Mouse (Mus musculus) erythroid progenitor cell, adult 5-6 weeks (primary cell): Measurements from ENCODE around the gene Nes. TPM values are rescaled to one million over a fixed set of nuclear protein-coding genes. Genes with fewer than 3 reads are reported as not detected.

Experiments used
- ATAC-seq: replicated peaks from 2 replicates; pipeline ENCODE4 v1.8.0; 2016; ENCODE audit warnings: moderate number of reproducible peaks, mild to moderate bottlenecking, moderate TSS enrichment, inconsistent platforms; ENCODE audit not compliant: poor library complexity, low FRiP score, severe bottlenecking
- total RNA-seq, 2 experiments: library from RNA; stranded (forward) in 1 of 2; stranded (reverse) in 1 of 2; fragments of 150-400 nt in 1 of 2; fragments of 186-747, 209-891 nt in 1 of 2; gene quantifications; 2 replicates each; pipeline versions ENCODE4 v1.2.3 to v1.2.4; 2015 to 2017; ENCODE audit warnings: low replicate concordance in 2 of 2

Nes gene
- not detected in 2 replicates for total RNA-seq (2015; ENCODE audit: low replicate concordance)
- total RNA-seq (2017; ENCODE audit: low replicate concordance) = not detected in 2 replicates

DNA sequence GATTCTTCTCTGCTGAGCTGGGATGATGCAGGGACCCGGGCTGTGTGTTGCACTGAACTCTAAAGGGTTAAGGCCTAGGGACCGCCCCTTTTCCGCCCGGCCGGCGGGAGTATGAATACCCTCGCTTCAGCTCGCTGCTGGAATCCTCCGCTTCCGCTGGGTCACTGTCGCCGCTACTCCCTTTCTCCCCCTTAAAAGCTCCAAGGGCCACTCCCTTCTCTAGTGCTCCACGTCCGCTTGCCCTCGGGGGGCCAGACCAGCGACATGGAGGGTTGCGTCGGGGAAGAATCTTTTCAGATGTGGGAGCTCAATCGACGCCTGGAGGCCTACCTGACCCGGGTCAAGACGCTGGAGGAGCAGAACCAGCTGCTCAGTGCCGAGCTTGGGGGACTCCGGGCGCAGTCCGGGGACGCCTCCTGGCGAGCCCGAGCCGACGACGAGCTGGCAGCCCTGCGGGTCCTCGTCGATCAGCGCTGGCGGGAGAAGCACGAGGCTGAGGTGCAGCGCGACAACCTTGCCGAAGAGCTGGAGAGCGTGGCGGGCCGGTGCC lies at the start of gene Nes:
Nes (plus strand) TSS at position 140 of the 550 bp plus-strand sequence.
- no peak for ATAC-seq

DNA sequence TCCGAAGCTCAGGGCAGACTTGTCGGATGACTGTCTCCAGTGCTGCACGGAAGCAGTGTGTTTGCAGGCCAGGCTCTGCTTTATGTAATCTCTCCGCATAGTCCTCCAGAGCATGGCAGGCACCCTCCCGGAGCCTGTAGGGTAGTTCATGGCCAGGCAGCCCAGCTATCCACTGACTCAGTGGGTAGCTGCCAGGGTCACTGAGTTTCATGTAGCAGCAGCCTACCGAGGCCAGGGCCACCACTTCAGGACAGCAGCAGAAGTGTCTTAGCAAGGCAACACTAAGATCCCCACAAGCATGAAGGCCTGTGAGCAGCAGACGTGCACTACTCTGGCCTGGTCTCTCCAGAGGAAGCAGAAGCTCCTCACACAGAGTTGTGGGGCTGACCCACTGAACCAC lies 45.9 kb upstream of the Nes start:
- ATAC-seq = no peak

DNA sequence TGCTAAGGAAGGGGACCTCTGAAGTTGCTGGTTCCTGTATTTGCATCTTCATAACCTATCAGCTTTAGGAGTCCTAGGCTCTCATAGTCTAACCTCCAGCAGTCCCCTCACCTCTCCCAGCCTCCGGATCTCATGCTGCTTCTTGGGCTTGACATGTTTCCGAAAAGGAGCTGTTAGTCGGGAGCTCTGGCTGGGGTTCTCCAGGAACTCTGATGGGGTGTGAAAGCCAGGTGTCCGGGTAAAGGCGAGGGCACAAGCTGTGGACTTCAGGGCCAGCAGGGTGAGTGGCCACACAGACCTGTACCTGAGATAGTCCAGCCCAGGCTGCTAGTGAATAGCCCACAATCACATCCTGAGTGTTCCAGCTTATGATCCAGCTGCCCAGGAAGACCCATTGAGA lies 43.4 kb upstream of the Nes start:
- ATAC-seq = no peak

DNA sequence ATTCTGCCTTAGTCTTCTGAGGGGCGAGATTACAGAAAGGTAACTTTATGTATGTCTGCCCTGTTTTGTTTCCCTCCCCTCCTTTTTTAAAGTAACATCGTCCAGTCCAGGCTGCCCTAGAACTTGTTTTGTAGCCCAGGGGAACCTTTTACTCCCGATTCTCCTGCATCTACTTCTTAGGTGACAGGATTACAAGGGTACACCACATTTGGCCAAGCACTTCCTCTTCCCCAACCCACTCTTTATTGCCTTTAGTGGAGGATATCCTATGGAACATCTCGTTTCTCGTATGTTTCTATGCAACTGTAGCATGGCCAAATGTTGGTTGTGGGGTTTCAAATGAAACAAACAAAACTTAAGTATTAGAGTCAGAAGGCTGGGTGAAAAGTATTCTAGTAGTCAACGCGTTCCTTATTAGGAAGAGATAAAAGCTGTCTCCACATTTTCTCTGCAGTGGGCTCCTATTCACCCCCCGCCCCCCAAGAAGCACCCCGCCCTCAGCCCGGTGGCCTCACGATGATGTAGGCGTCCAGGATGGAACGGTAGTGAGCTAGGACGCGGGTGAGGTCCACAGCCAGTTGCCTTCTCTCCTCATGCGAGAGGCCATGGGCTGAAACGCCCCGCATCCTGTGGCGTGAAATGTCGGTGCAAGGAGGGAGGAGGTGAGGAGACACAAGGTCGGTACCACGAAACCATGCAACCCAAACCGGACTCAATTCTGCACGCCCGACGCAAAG lies 41.4 kb upstream of the Nes start:
- ATAC-seq = peak; percentile 62

DNA sequence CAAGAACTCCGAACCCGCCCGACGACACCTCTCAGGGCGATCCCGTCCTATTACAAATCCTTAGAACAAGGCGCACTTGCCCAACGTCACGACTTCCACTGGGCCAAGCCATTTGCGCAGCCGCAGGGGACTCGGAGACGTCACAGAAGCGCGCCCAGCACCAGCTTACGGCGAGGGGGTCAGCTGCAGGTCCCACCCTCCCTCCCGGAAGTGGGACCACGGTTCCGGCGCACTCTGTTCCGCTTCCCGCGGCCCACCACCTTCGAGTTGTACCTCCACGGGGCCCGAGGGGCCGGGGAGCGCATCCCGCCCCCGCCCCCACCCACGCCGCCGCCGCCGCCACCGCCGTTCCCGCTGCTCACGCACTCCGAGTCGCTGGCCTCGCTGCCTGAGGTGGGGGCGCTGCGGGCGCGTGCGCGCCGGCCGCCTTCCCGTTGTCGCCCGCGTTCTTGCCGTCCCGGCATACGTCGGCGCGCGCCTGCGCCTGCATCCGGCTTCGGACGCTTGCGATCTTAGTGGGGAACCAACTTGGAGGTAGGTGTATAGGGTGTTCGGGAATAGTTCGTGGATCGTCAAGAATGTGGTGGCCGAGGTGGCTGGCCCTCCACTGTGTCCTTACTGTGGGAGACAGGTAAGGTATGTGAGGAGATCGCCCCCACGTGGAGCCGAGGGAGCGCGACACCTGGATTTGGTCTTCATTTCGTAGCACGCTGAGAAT lies 40.6 kb upstream of the Nes start, which contains the start of the genes Isg20l2 and Rrnad1:
Isg20l2 (plus strand) TSS at position 237 of the 718 bp plus-strand sequence.
Rrnad1 (minus strand) TSS at position 640 of the 718 bp plus-strand sequence.
- ATAC-seq = peak; percentile 88

DNA sequence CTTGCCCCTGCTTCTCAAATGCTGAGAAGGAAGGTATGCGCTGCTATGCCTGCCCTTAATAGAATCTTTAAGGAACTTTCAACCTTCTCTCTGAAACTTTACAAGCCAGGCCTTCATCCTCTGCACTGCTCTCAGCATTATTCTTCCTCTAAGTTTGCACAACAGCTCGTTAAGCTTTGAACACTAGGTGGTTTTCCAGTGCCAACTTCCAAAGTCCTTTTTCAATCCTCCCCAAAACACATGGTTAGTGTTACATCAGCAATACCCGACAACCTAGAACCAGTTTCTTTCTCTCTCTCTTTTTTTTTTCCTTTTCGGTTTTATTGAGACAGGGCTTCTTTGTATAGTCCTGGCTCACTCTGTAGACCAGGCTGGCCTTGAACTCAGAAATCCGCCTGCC lies 36.9 kb upstream of the Nes start:
- no peak for ATAC-seq

DNA sequence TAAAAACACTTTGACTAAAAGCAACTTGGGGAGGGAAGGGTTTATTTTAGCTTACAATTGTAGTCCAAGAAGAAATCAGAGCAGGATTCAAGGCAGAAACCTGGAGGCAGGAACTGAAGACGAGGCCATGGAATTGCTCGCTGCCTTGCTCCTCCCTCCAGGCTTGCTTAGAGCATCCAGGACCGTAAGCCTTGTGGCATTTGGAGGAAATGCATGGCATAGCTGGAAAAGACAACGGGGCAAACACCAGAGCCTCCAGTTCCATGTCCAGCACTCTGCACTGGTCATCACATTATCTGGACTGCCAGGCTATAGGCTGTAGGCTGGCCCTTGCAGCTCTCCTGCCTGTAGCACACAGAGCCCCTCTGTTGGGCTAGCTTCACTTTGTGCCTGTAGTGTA lies 36.4 kb upstream of the Nes start:
- ATAC-seq = no peak

DNA sequence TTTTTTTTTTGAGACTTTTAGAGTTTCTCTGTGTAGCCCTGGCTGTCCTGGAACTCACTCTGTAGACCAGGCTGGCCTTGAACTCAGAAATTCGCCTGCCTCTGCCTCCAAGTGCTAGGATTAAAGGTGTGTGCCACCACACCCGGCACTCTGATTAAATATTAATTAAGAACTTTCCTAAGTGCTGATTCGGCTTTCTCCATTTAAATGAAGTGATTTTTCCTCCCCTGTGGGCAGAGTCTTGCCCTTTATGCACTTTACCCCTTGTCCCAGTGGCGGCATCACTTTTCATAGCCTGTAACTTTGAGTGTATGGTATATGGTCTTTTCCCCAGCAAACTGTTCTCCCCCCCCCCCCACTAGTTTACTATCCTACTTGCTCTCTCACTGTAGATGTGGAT lies 35.7 kb upstream of the Nes start:
- no peak for ATAC-seq

DNA sequence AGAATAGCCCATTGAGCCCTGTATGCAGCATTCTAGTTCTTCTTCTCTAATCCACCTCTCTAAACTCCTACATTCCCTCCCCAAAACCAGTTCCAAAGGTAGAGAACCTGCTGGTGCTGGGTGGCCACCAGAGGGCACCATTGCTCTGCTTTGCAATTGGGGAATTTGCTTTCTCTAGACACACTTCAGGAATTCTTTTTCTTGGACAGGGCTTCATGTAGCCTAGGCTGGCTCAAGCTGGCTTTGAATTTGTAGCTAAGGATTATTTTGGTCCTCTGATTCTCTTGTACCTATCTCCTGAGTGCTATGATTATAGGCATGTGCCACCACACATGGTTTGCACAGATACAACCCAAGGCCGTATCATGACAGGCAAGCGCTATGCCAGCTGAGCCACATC lies 35.1 kb upstream of the Nes start:
- peak; percentile 74 for ATAC-seq

DNA sequence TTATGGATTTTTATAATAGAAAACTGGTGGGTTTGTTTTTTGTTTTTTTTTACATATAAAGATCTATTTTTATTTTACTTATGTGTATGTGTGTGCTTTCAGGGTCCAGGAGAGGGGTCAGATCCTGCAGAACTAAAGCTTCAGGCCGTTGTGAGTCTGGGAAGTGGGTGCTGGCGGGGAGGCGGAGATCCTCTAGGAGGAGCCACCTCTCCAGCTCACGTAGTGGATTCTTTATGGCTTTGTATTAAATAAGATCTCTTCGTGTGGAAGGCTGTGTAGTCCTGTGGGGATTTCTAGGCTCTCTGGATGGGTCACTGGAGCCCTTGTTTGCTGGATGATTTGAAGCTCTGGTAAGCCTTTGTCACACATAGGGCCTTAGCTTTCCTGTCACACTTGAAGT lies 30.3 kb upstream of the Nes start:
- ATAC-seq = no peak

DNA sequence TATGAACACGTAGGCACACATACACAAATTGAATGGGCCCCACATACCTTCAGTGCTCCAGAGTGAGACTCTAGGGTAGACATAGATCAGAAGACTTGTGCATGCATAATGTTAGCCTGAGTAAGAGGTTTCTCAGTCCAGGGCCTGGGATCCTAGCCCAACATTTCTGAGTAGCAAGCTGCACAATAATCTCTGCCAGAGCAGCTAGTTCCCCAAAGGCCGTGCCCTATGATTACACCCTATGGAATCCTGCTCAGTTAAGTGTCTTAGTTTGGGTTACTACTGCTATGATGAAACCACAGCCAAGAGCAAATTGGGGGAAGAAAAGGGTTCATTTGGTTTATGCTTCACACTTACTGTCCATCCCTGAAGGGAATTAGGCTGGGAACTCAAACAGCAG lies 28.4 kb upstream of the Nes start:
- ATAC-seq = no peak

DNA sequence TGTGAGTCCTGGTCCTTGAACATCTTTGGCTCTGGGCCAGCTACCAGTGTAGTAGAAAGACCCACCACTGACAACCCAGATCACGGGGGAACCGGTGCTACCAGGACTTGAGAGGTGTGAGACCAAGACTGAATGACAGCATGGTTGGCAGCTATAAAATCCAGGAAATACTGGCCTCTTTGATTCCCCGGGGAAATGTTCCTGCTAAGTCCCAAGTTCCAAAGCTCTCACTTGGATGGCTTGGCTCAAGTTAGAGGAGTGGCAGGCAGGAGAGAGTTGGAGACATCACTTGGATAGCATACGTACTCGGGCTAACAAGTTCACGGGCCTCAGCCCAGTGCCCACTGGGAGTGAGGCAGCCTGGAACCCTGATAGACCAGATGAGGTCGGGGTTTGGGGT lies 27.3 kb upstream of the Nes start:
- ATAC-seq = no peak

DNA sequence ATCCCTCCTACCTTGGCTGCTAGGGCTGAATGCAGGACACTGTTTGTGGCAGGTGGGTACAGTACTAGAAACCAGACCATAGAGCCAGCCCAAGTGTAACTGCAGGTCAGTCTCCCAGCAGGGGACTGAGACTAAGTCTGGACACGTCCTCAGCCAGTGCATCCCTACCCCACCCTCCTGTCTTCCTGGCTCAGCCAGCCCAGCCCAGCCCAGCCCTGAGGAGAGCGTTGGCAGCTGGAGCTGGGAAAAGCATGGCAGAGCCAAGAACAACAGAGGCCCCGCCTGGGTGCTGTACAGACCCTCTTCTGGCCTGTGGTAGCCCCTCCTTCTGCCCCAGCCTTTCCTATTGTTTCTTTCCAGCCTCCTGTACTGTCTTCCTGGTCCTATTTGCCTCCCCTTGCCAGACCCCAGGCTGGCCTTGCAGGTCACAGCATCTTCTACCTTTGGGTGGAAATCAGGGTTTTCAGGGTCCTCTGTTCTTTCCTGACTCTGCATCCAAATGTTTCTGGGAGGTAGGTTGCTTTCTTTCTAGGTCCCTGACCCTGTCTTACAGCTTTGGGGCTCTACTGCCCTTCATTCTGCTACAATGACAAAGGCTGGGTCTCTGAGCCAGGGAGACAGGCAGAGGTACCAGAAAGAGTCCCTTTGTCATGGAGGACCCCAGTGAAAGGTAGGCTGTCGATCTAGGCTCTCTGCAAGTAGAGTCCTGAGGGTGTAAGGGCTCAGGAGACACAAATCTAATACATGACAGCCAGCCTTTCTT lies 25.9 kb upstream of the Nes start:
- no peak for ATAC-seq

DNA sequence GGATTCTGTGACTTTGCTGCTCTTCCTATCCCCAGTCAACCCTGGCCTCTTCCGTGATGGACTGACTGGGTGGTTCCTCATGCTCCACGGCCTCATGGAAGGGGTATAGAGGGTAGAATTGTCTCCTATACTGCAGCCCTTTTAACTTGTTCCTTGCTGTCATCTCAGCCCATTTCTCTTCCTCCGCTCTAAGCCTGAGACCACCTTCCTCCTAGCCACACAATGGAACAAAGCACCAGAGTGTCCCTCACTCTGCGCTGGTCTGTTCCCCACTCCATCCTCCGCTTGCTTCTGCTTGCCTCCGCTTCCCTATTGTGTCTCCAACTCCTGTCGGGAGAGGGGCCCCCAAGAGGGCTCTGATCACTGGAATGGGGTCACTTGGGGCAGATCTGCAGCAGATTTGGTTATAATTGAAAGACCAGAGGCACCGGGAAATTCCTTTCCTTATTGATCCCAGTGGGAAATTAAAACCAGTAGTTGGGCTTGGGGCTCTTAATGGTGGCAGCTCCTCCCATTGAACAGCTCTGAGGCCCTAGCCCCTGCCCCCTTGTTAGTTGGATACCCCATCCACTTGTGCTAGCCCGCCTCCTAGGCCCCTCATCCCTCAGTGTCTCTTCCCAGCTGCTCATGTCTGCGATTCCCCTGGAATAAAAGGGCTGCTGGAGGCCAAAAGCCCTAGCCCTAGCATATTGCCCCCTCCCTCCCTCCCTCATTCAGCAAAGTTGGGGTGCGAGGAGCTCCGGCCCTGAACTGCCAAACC lies 24.9 kb upstream of the Nes start:
- ATAC-seq = no peak

DNA sequence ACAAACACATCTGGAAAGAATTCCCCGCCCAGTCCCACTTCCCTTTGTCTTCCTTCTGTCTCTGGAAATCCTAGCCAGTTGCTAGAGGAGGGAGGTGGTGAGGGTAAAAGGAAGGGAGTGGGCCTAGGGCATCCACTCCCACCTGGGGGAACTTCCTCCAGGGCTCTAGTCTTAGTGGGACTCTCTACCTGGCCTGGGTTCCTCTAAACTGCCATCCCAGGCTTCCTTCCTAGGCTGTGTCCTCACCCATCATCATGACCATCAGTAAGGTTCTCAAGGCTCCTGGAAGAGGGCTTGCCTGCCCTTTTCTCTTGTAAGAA lies 24.4 kb upstream of the Nes start:
- ATAC-seq = no peak

DNA sequence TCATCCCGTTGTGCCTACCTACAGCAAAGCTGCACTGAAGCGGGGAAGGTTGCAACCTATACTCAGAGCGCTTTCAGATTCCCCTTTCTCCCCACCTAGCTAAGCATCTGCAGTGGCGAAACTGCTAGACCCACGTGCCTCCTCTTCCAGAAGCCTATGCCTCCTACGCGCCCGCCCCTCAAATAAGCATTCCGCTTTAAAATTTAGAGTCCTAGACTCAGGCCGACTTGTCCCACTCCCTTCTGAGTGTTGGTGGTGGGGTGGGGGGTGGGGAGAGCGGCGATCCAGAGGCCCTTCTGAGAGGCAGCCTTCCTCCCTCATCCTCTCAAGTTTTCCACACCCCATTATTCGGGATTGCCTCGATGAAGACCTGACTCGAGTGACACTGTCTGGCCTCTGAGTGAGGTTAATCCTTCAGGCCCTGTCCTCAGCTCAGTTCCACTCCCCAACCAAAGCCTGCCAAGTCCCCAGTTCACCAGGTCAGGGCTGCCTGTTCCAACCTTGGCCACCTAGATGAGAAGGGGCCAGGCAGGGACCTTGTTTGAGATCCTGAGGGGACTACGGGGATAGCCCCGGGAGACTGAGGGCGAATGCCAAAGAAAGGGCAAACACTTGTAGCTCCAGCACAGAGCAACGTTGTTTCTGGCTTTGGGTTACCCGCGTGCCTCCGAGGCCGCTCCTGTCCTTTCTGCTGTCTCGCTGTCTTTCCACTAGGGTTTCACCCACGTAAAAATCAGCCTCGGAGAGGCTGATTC lies 23.6 kb upstream of the Nes start:
- no peak for ATAC-seq

DNA sequence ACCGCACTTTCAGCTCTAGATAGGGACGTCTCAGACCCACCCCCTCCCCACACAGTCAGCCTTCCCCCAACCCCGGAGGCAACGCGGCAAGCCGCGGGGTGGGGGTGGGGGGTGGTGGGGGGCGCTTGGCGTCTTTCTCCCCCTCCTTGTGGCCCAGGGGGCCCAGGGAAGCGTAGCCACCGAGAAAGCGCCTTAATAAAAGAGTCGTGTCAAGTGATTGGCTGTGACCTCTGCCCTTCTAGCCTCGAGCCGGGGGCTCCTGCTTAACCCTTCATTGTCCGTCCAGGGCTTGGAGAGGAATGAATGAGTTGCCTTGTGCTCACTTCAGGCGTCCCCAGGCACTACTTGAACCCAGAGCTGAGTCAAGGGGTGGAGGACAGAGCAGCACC lies 23.1 kb upstream of the Nes start:
- ATAC-seq = no peak

DNA sequence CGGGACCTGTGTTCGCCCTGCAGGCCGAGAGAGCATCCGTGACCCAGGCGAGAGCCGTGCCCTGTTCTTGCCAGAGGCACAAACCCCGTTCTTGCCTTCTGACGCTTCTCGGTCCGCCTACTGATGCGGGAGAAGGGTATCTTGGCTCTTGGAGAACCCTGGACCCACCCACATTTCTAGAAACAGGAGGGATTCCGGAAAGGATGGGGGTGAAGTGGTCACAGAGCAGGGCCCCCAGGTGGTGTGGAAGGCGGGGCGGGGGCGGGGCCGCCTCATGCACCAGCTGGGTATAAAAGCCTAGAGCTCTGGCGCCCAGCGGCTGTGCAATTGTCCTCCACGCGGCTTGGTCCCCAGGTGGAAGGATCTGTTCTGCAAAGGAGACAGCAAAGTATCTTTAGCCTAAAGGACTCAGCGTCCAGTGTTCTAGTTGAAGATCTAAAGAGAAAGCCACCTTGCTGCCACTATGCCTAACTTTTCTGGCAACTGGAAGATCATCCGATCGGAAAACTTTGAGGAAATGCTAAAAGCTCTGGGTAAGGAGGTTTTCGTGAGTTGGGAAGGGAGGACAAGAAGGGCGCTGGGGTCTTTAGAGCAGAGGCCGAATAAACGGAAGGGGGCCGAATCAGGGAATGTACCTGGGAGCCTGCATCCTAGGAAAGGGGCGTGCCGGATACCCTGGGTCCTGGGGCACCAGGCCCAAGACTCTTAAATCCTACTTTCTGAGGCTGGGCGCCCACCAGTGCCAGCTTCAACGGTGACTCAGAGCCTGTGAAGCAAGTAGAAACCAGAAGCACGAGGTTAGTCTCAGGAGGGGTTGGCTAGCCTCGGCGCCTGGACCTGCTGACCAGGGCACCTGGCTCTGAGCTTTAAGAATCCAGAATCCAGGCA lies 22.3 kb upstream of the Nes start, which contains the start of gene Crabp2:
Crabp2 (plus strand) TSS at position 289 of the 888 bp plus-strand sequence.
- no peak for ATAC-seq
